Mouse (Mus musculus) testis, adult 2 months (tissue): Measurements from ENCODE around the gene Gbgt1.
A peak's percentile ranks its signal among the peaks of the same experiment; 100 is the strongest.

Experiments used
- CTCF ChIP-seq: fragments of 200-500 bp; IDR thresholded peaks from 2 replicates; pipeline ENCODE4 v1.5.1; 2012; ENCODE audit warnings: low read depth, mild to moderate bottlenecking, inconsistent platforms, low read length, moderate library complexity; ENCODE audit not compliant: control insufficient read depth, insufficient read depth, insufficient replicate concordance
- POLR2A ChIP-seq: fragments of 200-500 bp; IDR thresholded peaks from 2 replicates; pipeline ENCODE4 v1.6.1; 2012; ENCODE audit warnings: low read depth, mild to moderate bottlenecking, inconsistent platforms, low read length, moderate library complexity; ENCODE audit not compliant: control insufficient read depth

- TF ChIP-seq POLR2A = peak; percentile 42; the same call in 1 of the 2 replicates
- no peak for TF ChIP-seq CTCF
Observed at GRCm38 (mm10) chr2:28479208-28480204, 17.2 kb upstream of the Gbgt1 start.
